Mouse (Mus musculus) stomach, postnatal 0 days (tissue): ENCODE results near the gene Apbb2. TPM values are rescaled to one million over a fixed set of nuclear protein-coding genes. Genes with fewer than 3 reads are reported as not detected.

ENCODE experiments used
- ATAC-seq: fragments of 200-750 bp; cut with Nextera tagmentation; 2 replicates; pipeline ENCODE4 v1.8.0; 2017; ENCODE audit not compliant: low FRiP score, low TSS enrichment
- DNase-seq: peaks from one replicate; pipeline ENCODE4 v3.0.0-alpha.2; 2016; ENCODE audit warnings: low spot score
- H3K27ac ChIP-seq: fragments of 300-500 bp; sonication (generic); replicated peaks from 2 replicates; pipeline ENCODE4 v1.5.1; 2014; ENCODE audit warnings: mild to moderate bottlenecking, control low read depth
- H3K27me3 ChIP-seq: fragments of 300-500 bp; sonication (generic); 2 replicates; pipeline ENCODE4 v1.6.1; 2014; ENCODE audit warnings: low read length; ENCODE audit not compliant: control insufficient read depth, insufficient read depth
- H3K36me3 ChIP-seq: fragments of 300-500 bp; sonication (generic); 2 replicates; pipeline ENCODE4 v1.6.1; 2014; ENCODE audit warnings: low read length, mixed read lengths; ENCODE audit not compliant: control insufficient read depth, insufficient read depth
- H3K4me1 ChIP-seq: fragments of 300-500 bp; sonication (generic); replicated peaks from 2 replicates; pipeline ENCODE4 v1.6.1; 2014; ENCODE audit warnings: antibody characterized with exemption; ENCODE audit not compliant: control insufficient read depth, insufficient read depth
- H3K4me2 ChIP-seq: fragments of 300-500 bp; sonication (generic); replicated peaks from 2 replicates; pipeline ENCODE4 v1.6.1; 2014; ENCODE audit warnings: low read depth, mild to moderate bottlenecking, control low read depth, moderate library complexity
- H3K4me3 ChIP-seq: fragments of 300-500 bp; sonication (generic); 2 replicates; pipeline ENCODE4 v1.5.1; 2014; ENCODE audit warnings: low read depth, low read length, control low read depth
- H3K9ac ChIP-seq: fragments of 300-500 bp; sonication (generic); 2 replicates; pipeline ENCODE4 v1.6.1; 2014; ENCODE audit warnings: mild to moderate bottlenecking, low read length, control low read depth, mixed read lengths
- H3K9me3 ChIP-seq: fragments of 300-500 bp; sonication (generic); 2 replicates; pipeline ENCODE4 v1.6.1; 2016; ENCODE audit warnings: low read length; ENCODE audit not compliant: control insufficient read depth
- CTCF ChIP-seq: IDR thresholded peaks from 2 replicates; pipeline ENCODE4 v1.5.1; 2016; ENCODE audit warnings: antibody characterized with exemption, low read depth, mild to moderate bottlenecking, moderate library complexity
- EP300 ChIP-seq: optimal IDR thresholded peaks from 2 replicates; pipeline ENCODE3; 2016; ENCODE audit warnings: antibody characterized with exemption
- WGBS: fragments of 180-500 bp; shearing (Covaris S2); extraction: QIAGEN DNeasy Blood & Tissue Kit; methylation state at CpG from one replicate; pipeline ENCODE4 v1.1.7; 2014; 5-methylcytosine and 5-hydroxymethylcytosine counted together
- polyA plus RNA-seq: library from polyadenylated mRNA; unstranded; fragments of >200 nt; fragmentation: Nextera tagmentation; extraction: Ambion mirVana; gene quantifications from 2 replicates; pipeline ENCODE4 v1.2.1, GENCODE M21; 2015

Gene Apbb2
- polyA plus RNA-seq, 1 experiment from 2014 or later, result 18.3 TPM

DNA sequence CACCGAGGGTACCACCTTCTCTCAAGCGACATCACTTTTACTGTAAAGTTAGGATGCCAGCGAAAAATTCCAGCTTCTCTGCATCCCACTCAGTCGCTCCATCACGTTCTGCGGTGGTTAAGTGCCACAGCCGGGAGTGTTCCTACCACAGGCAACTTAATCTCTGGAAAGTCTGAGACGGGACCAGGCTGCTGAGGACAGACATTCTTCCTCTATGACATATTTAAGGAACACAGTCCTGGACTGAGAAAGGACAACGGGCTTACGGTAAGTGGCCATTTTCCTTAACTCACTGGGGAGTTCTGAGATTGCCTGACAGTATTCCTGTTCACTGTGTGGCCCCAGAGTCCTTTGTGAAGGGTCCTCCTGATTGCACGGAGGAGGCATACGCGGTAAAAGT is 318.0 kb downstream of the Apbb2 start:
- Histone ChIP-seq H3K4me3 (no peak overlapping the region), H3K27me3 (no peaks in the 10 kb centered on the region), H3K27ac (no peak overlapping the region), H3K9me3 (no peaks in the 10 kb centered on the region), H3K4me1 (no peaks in the 10 kb centered on the region), H3K4me2 (no peak overlapping the region), H3K36me3 (no peaks in the 10 kb centered on the region), H3K9ac (no peak overlapping the region)
- DNase-seq (no peak), ATAC-seq (no peak)
- no peak for TF ChIP-seq EP300
- TF ChIP-seq CTCF, result no peak
- WGBS, result 89% methylated on average over 13 of the region's 13 CpGs

DNA sequence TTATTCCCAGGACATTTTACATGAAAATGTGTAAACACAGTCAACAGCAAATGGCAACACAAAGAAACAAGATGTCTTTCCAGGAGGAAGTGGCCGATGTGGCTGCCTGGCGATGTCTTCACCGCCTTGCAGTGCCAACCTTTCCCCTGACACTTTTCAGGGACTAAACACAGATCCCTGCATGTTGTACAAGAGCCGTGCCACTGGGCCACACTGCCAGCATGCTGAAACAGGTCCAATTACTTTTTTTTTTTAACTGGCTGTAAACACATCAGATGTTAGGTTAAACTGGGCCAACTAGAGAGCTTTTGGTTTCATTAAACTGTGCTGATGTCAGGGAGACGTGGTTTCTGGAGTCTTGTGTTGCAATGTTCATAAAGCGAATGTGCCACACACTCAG is 319.7 kb downstream of the Apbb2 start:
- DNase-seq (no peak), ATAC-seq (no peak)
- 84% methylated on average over 6 of the region's 6 CpGs for WGBS
- H3K9ac ChIP-seq, result no peak overlapping the region
- H3K9me3 ChIP-seq, result no peaks in the 10 kb centered on the region
- no peaks in the 10 kb centered on the region for H3K36me3 ChIP-seq
- TF ChIP-seq CTCF (no peak), EP300 (no peak)
- H3K27me3 ChIP-seq, result no peaks in the 10 kb centered on the region
- H3K4me3 ChIP-seq, result no peak overlapping the region
- H3K4me2 ChIP-seq, result no peak overlapping the region
- H3K27ac ChIP-seq, result no peak overlapping the region
- H3K4me1 ChIP-seq, result no peaks in the 10 kb centered on the region

DNA sequence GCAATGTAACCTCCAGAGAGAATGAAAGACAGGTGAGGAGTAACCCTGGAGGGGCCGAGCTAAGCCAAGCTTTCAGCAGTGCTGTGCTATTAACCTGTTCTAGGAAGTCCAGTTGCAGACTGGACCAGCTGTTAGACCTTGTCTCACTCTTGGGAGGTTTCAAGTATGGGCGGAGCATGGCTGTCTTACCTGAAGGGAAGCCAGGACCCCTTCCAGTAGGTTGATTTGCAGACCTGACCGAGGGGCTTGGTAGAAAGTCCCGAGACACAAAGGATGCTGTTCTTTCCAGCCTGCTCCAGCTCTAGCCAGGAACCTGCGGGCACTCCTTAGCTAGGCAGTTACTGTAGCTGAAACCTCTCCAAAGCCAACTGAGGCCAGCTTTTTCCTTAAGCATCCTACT is 322.5 kb downstream of the Apbb2 start:
- 91% methylated on average over 5 of the region's 5 CpGs for WGBS
- no peak for TF ChIP-seq CTCF
- no peak for TF ChIP-seq EP300

DNA sequence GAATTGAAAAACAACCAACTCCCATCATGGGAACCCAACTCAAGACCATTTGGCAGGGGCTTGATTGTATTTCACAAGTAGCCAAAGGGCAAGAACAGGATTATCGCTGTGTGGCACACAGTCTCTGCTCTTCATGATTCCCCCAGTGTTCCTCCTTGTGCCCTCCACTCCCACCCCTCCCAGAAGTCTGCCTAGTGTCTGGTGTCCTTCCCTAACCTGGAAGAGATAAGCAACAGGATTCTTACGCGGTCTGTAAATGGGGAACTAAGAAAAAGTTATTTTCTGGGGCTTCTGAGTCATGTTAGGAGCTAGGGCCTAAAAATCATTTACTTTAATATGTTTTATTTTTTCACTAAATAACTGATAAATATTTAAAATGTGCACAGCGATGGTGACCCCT is 323.6 kb downstream of the Apbb2 start:
- H3K36me3 ChIP-seq, result no peaks in the 10 kb centered on the region
- H3K27ac ChIP-seq, result no peak overlapping the region
- ATAC-seq, result no peak
- H3K27me3 ChIP-seq, result no peaks in the 10 kb centered on the region
- WGBS, result 93% methylated on average over 4 of the region's 4 CpGs
- no peak for DNase-seq
- no peaks in the 10 kb centered on the region for H3K9me3 ChIP-seq
- no peak overlapping the region for H3K4me3 ChIP-seq
- no peak overlapping the region for H3K4me2 ChIP-seq
- H3K9ac ChIP-seq, result no peak overlapping the region
- no peaks in the 10 kb centered on the region for H3K4me1 ChIP-seq
- TF ChIP-seq EP300 (no peak), CTCF (no peak)

More for the DNA sequence above, 322.5 kb downstream of the Apbb2 start:
- H3K4me1 ChIP-seq, result no peaks in the 10 kb centered on the region
- H3K4me3 ChIP-seq, result no peak overlapping the region
- no peaks in the 10 kb centered on the region for H3K9me3 ChIP-seq
- no peak overlapping the region for H3K27ac ChIP-seq
- no peaks in the 10 kb centered on the region for H3K27me3 ChIP-seq
- ATAC-seq, result no peak
- no peak overlapping the region for H3K9ac ChIP-seq
- H3K4me2 ChIP-seq, result no peak overlapping the region
- H3K36me3 ChIP-seq, result no peaks in the 10 kb centered on the region
- DNase-seq, result no peak

DNA sequence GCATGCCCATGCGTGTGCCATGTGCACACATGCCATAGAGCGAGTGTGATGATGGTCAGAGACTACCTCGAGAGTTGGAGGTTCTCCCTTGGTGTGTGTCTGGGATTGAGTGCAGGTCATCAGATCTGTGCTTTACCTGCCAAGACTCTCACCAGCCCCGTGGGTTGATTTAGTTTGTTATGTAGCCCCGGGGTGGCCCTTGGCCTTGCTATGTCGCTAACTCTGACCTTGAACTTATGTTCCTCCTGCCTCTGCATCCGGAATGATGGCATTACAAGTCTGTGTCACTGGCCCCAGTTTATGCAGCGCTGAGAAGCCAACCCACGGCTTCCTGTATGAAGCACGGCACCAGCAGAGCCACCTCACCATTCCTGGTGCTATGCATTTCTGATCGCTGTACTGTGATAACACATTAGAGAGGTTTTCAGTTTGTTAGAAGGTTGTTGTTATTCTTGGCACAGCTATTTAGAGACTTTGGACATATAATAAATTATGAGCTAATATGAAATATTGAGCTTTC is 324.4 kb downstream of the Apbb2 start:
- H3K4me1 ChIP-seq, result no peaks in the 10 kb centered on the region
- H3K27ac ChIP-seq, result no peak overlapping the region
- H3K4me3 ChIP-seq, result no peak overlapping the region
- 85% methylated on average over 11 of the region's 11 CpGs for WGBS
- DNase-seq, result no peak
- TF ChIP-seq EP300 (no peak), CTCF (no peak)
- H3K9ac ChIP-seq, result no peak overlapping the region
- H3K4me2 ChIP-seq, result no peak overlapping the region
- H3K27me3 ChIP-seq, result no peaks in the 10 kb centered on the region
- no peak for ATAC-seq
- no peaks in the 10 kb centered on the region for H3K9me3 ChIP-seq
- H3K36me3 ChIP-seq, result no peaks in the 10 kb centered on the region

DNA sequence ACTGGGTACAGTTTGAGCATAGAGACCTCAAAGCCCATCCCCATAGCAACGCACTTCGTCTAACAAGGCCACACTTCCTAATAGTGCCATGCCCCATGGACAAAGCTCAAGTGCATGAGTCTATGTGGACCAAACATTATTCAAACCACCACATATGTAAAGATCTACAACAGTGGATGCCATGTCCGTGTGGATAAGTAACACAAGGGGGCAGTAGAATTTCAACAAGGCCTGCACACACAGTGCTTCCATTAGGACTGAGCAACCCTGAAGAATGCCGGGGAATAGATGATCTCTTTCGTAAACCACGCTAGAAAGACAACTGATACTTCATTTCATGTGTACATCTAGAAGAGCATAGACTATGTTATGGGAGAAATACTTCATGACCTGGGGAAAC is 337.8 kb downstream of the Apbb2 start:
- Histone ChIP-seq H3K9me3 (no peaks in the 10 kb centered on the region), H3K4me3 (no peak overlapping the region), H3K4me2 (no peak overlapping the region), H3K36me3 (no peaks in the 10 kb centered on the region), H3K27ac (no peak overlapping the region), H3K4me1 (no peaks in the 10 kb centered on the region), H3K9ac (no peak overlapping the region), H3K27me3 (no peaks in the 10 kb centered on the region)
- TF ChIP-seq CTCF, result peak; percentile 43
- no peak for TF ChIP-seq EP300
- DNase-seq (no peak), ATAC-seq (no peak)
- 78% methylated on average over 6 of the region's 6 CpGs for WGBS
